Mouse (Mus musculus) fat pad, adult 2 months (tissue): ENCODE data around the gene Exoc3l.

ENCODE experiments used
- DNase-seq: peaks from one replicate; pipeline ENCODE4 v3.0.0-alpha.2; 2011; ENCODE audit warnings: low read depth, low spot score; ENCODE audit errors: extremely low read depth

Exoc3l gene

GRCm38 (mm10) chr8:105315073-105315769, 19.3 kb upstream of the Exoc3l start:
- DNase-seq = no peak

GRCm38 (mm10) chr8:105313622-105314402, 17.9 kb upstream of the Exoc3l start:
- no peak for DNase-seq

- no peak for DNase-seq
Measured at GRCm38 (mm10) chr8:105312891-105313481, 17.1 kb upstream of the Exoc3l start.

- no peak for DNase-seq
Measured at GRCm38 (mm10) chr8:105311718-105312117, 15.8 kb upstream of the Exoc3l start.

- no peak for DNase-seq
Measured at GRCm38 (mm10) chr8:105310118-105310517, 14.2 kb upstream of the Exoc3l start.

GRCm38 (mm10) chr8:105309142-105309847, 13.4 kb upstream of the Exoc3l start:
- DNase-seq = no peak

- DNase-seq = no peak
Measured at GRCm38 (mm10) chr8:105308428-105308827, 12.5 kb upstream of the Exoc3l start.

GRCm38 (mm10) chr8:105307670-105308069, 11.8 kb upstream of the Exoc3l start:
- DNase-seq = no peak

GRCm38 (mm10) chr8:105306146-105306691, 10.3 kb upstream of the Exoc3l start:
- no peak for DNase-seq

GRCm38 (mm10) chr8:105305211-105306145, 9.6 kb upstream of the Exoc3l start, which contains the start of gene Elmo3:
Gene Elmo3 (plus strand): TSS chr8:105305601.
- DNase-seq = no peak

GRCm38 (mm10) chr8:105304325-105305210, 8.7 kb upstream of the Exoc3l start:
- no peak for DNase-seq

- DNase-seq = no peak
Measured at GRCm38 (mm10) chr8:105303874-105304273, 8.0 kb upstream of the Exoc3l start.

- DNase-seq = no peak
Measured at GRCm38 (mm10) chr8:105303396-105303795, 7.5 kb upstream of the Exoc3l start.

GRCm38 (mm10) chr8:105299962-105300361, 4.1 kb upstream of the Exoc3l start:
- no peak for DNase-seq

GRCm38 (mm10) chr8:105298351-105299252, 2.7 kb upstream of the Exoc3l start:
- DNase-seq = no peak

- no peak for DNase-seq
Measured at GRCm38 (mm10) chr8:105297511-105298192, 1.8 kb upstream of the Exoc3l start, which contains the start of gene E2f4. Gene E2f4 (plus strand): TSS chr8:105297663.

- DNase-seq = no peak
Measured at GRCm38 (mm10) chr8:105295256-105295655, 645 bp downstream of the Exoc3l start.
